Mouse (Mus musculus) myocyte (in vitro differentiated cells): ENCODE results near the gene Eif2b5. TPM values are rescaled to one million over a fixed set of nuclear protein-coding genes. Genes with fewer than 3 reads are reported as not detected.
"Not testable (repeated sequence)": the region's sequence is repeated elsewhere in the genome, so short reads cannot be mapped to it uniquely, and the experiment has no call there.

ENCODE experiments used
- H3K27me3 ChIP-seq: one replicate; pipeline ENCODE4 v1.6.1; 2011; ENCODE audit not compliant: control insufficient read depth, insufficient read depth, insufficient read length
- H3K36me3 ChIP-seq: one replicate; pipeline ENCODE4 v1.6.1; 2011; ENCODE audit not compliant: control insufficient read depth, insufficient read depth
- H3K4me2 ChIP-seq: one replicate; pipeline ENCODE4 v1.6.1; 2011; ENCODE audit warnings: low read depth, control low read depth
- H3K4me3 ChIP-seq: one replicate; pipeline ENCODE4 v1.5.1; 2011; ENCODE audit warnings: mild to moderate bottlenecking, control low read depth, moderate library complexity
- H3K79me2 ChIP-seq: one replicate; pipeline ENCODE4 v1.6.1; 2011; ENCODE audit not compliant: control insufficient read depth, insufficient read depth
- H3ac ChIP-seq: one replicate; pipeline ENCODE4 v1.6.1; 2011; ENCODE audit not compliant: control insufficient read depth, insufficient read length
- CEBPB ChIP-seq: IDR thresholded peaks from 2 replicates; pipeline ENCODE4 v1.6.1; 2011; ENCODE audit warnings: mild to moderate bottlenecking, moderate library complexity; ENCODE audit not compliant: poor library complexity, insufficient read depth, severe bottlenecking
- E2F4 ChIP-seq: IDR thresholded peaks from one replicate; pipeline ENCODE4 v1.6.1; 2011; ENCODE audit warnings: mild to moderate bottlenecking, control low read depth, moderate library complexity; ENCODE audit not compliant: insufficient read depth
- MAX ChIP-seq: IDR thresholded peaks from one replicate; pipeline ENCODE4 v1.6.1; 2011; ENCODE audit warnings: low read depth, mild to moderate bottlenecking, control low read depth
- MYOD1 ChIP-seq, 3 experiments: IDR thresholded peaks; one replicate each; pipeline ENCODE4 v1.6.1; 2011; ENCODE audit warnings: control low read depth in 2 of 3, low read depth in 2 of 3, mild to moderate bottlenecking in 2 of 3, moderate library complexity in 1 of 3; ENCODE audit not compliant: insufficient read length in 2 of 3, control insufficient read depth in 1 of 3
- MYOG ChIP-seq, 3 experiments: IDR thresholded peaks; one replicate each; pipeline ENCODE4 v1.6.1; 2011; ENCODE audit warnings: control low read depth in 2 of 3, low read depth in 2 of 3, mild to moderate bottlenecking in 2 of 3; ENCODE audit not compliant: insufficient read length in 2 of 3, control insufficient read depth in 1 of 3, insufficient read depth in 1 of 3
- POLR2A ChIP-seq: IDR thresholded peaks from one replicate; pipeline ENCODE4 v1.6.1; 2011; ENCODE audit warnings: low read depth, mild to moderate bottlenecking, control low read depth, moderate library complexity; ENCODE audit not compliant: insufficient read length
- POLR2AphosphoS2 ChIP-seq: IDR thresholded peaks from one replicate; pipeline ENCODE4 v1.6.1; 2011; ENCODE audit warnings: low read depth, control low read depth; ENCODE audit not compliant: insufficient read length
- REST ChIP-seq: IDR thresholded peaks from one replicate; pipeline ENCODE4 v1.6.1; 2011; ENCODE audit warnings: mild to moderate bottlenecking, control low read depth, moderate library complexity; ENCODE audit not compliant: insufficient read depth, insufficient read length
- SRF ChIP-seq: IDR thresholded peaks from one replicate; pipeline ENCODE4 v1.6.1; 2011; ENCODE audit warnings: low read depth; ENCODE audit not compliant: control insufficient read depth, insufficient read length
- TCF12 ChIP-seq: IDR thresholded peaks from one replicate; pipeline ENCODE4 v1.6.1; 2011; ENCODE audit warnings: mild to moderate bottlenecking, control low read depth; ENCODE audit not compliant: poor library complexity, insufficient read depth, severe bottlenecking
- TCF3 ChIP-seq: IDR thresholded peaks from one replicate; pipeline ENCODE4 v1.6.1; 2011; ENCODE audit warnings: low read depth, control low read depth; ENCODE audit not compliant: insufficient read length
- USF1 ChIP-seq: IDR thresholded peaks from one replicate; pipeline ENCODE4 v1.6.1; 2011; ENCODE audit warnings: low read depth, mild to moderate bottlenecking, control low read depth, moderate library complexity
- polyA plus RNA-seq: library from polyadenylated mRNA; unstranded; fragments of >200 nt; fragmentation: generic; extraction: Trizol; gene quantifications from one replicate; pipeline ENCODE4 v1.2.1, GENCODE M21; 2012; ENCODE audit warnings: missing spikeins

Gene Eif2b5
- polyA plus RNA-seq, 1 experiment: 94.7 TPM

- no peak for TF ChIP-seq MYOG (IDR thresholded peaks at IDR 0.05; ENCODE audit: control insufficient read depth in 1 of 3, insufficient read depth in 1 of 3, insufficient read length in 2 of 3, low read depth in 2 of 3)
- TF ChIP-seq E2F4: no peak
- no peak for TF ChIP-seq POLR2AphosphoS2
- no peak for TF ChIP-seq USF1
- TF ChIP-seq TCF3: no peak
- no peak for TF ChIP-seq CEBPB
- TF ChIP-seq SRF: no peak
- no peak for TF ChIP-seq REST
- no peak for TF ChIP-seq MYOD1 (IDR thresholded peaks at IDR 0.05; ENCODE audit: control insufficient read depth in 1 of 3, insufficient read length in 2 of 3, low read depth in 2 of 3)
- TF ChIP-seq MAX: no peak
- TF ChIP-seq TCF12: no peak
- no peak for TF ChIP-seq POLR2A
- Histone ChIP-seq H3K4me2 (no peak overlapping the region), H3K36me3 (no peaks in the 10 kb centered on the region)
These were observed 18.5 kb upstream of the Eif2b5 start for GRCm38 (mm10) chr16:20480115-20480514.

DNA sequence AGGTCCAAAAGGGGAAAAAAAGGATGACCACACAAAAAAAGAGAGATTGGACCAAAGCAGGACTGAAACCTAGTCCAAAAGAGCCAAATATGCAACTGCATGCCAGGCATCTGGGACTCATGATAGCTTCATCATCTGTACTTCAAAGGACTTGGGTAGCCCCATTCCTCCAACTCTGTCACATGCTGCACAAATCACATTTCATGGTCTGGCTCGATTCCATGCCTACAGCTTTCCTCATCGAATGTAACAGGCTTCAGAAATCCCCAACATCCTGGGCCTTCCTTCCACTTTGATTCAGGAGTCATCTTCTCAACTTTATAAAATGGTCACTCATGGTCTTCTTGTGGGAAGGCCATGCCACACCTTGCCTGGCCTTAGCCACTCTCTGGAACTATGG, 16.9 kb upstream of the Eif2b5 start:
- Histone ChIP-seq H3K4me3 (no peak overlapping the region), H3K36me3 (no peaks in the 10 kb centered on the region), H3K27me3 (no peaks in the 10 kb centered on the region), H3K79me2 (no peaks in the 10 kb centered on the region), H3ac (no peak overlapping the region), H3K4me2 (no peak overlapping the region)
- TF ChIP-seq USF1 (peak; percentile 22), POLR2A (no peak)

More at GRCm38 (mm10) chr16:20480115-20480514, 18.5 kb upstream of the Eif2b5 start:
- no peaks in the 10 kb centered on the region for H3K27me3 ChIP-seq
- H3K4me3 ChIP-seq: no peak overlapping the region
- H3K79me2 ChIP-seq: no peaks in the 10 kb centered on the region
- no peak overlapping the region for H3ac ChIP-seq

GRCm38 (mm10) chr16:20483716-20484115, 14.9 kb upstream of the Eif2b5 start:
- not testable (repeated sequence) for H3K36me3 ChIP-seq, H3K4me3 ChIP-seq, H3K79me2 ChIP-seq, H3ac ChIP-seq, H3K27me3 ChIP-seq, H3K4me2 ChIP-seq

GRCm38 (mm10) chr16:20485061-20485460, 13.6 kb upstream of the Eif2b5 start:
- no peaks in the 10 kb centered on the region for H3K79me2 ChIP-seq
- no peaks in the 10 kb centered on the region for H3K27me3 ChIP-seq
- H3ac ChIP-seq: no peak overlapping the region
- TF ChIP-seq MYOD1 (IDR thresholded peaks at IDR 0.05; ENCODE audit: control insufficient read depth in 1 of 3, insufficient read length in 2 of 3, low read depth in 2 of 3) (no peak), E2F4 (no peak), SRF (no peak), REST (no peak), POLR2AphosphoS2 (no peak), MYOG (IDR thresholded peaks at IDR 0.05; ENCODE audit: control insufficient read depth in 1 of 3, insufficient read depth in 1 of 3, insufficient read length in 2 of 3, low read depth in 2 of 3) (no peak), MAX (no peak), USF1 (no peak), TCF12 (no peak), TCF3 (no peak), CEBPB (no peak), POLR2A (no peak)
- no peaks in the 10 kb centered on the region for H3K36me3 ChIP-seq
- H3K4me3 ChIP-seq: no peak overlapping the region
- H3K4me2 ChIP-seq: no peak overlapping the region

DNA sequence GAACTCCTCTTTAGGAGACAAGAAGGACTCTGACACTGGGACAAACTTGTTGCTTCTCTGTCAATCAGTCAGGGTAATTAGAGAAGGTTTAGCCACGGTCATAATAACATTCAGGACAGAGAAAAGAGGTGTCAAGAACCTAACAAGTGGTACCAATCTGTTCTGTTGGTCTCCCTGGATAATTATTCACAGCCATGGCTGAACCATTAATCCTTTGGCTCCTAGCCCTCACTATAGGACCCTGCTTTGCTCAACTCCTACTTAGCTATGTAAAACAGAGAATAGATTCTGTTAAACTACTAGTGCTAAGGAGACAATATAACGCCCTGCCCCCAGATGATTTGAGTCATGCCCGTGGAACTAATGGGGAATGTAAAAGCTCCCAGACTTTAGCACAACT, 12.6 kb upstream of the Eif2b5 start:
- Histone ChIP-seq H3ac (no peak overlapping the region), H3K36me3 (no peaks in the 10 kb centered on the region), H3K4me2 (no peak overlapping the region), H3K27me3 (no peaks in the 10 kb centered on the region), H3K4me3 (no peak overlapping the region), H3K79me2 (no peaks in the 10 kb centered on the region)
- TF ChIP-seq CEBPB (no peak), POLR2A (no peak), TCF12 (no peak), E2F4 (no peak), MYOD1 (IDR thresholded peaks at IDR 0.05; ENCODE audit: control insufficient read depth in 1 of 3, insufficient read length in 2 of 3, low read depth in 2 of 3) (no peak), USF1 (no peak), TCF3 (no peak), MYOG (IDR thresholded peaks at IDR 0.05; ENCODE audit: control insufficient read depth in 1 of 3, insufficient read depth in 1 of 3, insufficient read length in 2 of 3, low read depth in 2 of 3) (no peak), SRF (no peak), REST (no peak), POLR2AphosphoS2 (no peak), MAX (no peak)

DNA sequence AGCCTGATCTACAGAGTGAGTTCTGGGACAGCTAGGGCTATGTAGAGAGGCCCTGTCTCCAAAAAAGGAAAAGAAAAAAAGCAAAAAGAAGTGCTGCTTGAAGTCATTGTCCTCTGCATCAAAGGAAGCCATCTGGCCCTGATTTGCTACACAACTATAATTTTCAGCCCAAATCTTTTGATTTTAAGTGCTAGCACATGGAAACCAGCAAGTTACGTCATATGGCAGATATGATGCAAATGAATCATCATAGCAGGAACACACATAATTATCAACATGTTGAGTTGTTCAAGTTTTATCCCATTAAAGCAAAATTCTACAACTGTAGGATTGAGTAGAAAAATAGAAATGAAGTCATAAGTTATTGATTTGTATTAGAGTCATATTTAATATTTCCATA, 10.5 kb upstream of the Eif2b5 start:
- no peak for TF ChIP-seq MYOG (IDR thresholded peaks at IDR 0.05; ENCODE audit: control insufficient read depth in 1 of 3, insufficient read depth in 1 of 3, insufficient read length in 2 of 3, low read depth in 2 of 3)
- TF ChIP-seq SRF: no peak
- no peak for TF ChIP-seq USF1
- TF ChIP-seq POLR2AphosphoS2: no peak
- no peak for TF ChIP-seq TCF3
- no peak for TF ChIP-seq E2F4
- TF ChIP-seq MYOD1 (IDR thresholded peaks at IDR 0.05; ENCODE audit: control insufficient read depth in 1 of 3, insufficient read length in 2 of 3, low read depth in 2 of 3): no peak
- TF ChIP-seq CEBPB: no peak
- Histone ChIP-seq H3K27me3 (no peaks in the 10 kb centered on the region), H3K4me3 (no peak overlapping the region), H3K79me2 (no peaks in the 10 kb centered on the region), H3K36me3 (no peaks in the 10 kb centered on the region), H3ac (no peak overlapping the region), H3K4me2 (no peak overlapping the region)

DNA sequence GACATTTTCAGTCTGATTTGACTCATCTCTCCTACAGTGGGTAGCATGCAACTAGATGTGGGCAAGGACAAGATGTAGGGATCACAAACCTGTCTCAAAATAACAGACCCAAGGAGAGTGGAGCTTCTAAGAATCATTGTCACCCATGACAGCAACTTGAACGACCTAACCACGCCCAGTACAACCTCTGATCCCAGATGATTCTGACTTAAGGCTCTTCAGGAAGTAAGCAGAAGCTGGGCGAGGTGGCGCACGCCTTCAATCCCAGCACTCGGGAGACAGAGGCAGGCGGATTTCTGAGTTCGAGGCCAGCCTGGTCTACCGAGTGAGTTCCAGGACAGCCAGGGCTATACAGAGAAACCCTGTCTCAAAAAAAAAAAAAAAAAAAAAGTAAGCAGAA, 9.9 kb upstream of the Eif2b5 start:
- H3ac ChIP-seq: not testable (repeated sequence)

More for the DNA sequence above, 9.9 kb upstream of the Eif2b5 start:
- not testable (repeated sequence) for H3K4me2 ChIP-seq, H3K36me3 ChIP-seq, H3K27me3 ChIP-seq, H3K79me2 ChIP-seq, H3K4me3 ChIP-seq
